Mouse (Mus musculus) Muller cell, postnatal 12 days (primary cell): ENCODE measurements around the gene Tmem53.
A peak's percentile ranks its signal among the peaks of the same experiment; 100 is the strongest.
"Not testable (repeated sequence)": the region's sequence is repeated elsewhere in the genome, so short reads cannot be mapped to it uniquely, and the experiment has no call there.

Experiments
- DNase-seq: peaks from one replicate; pipeline ENCODE4 v3.0.0-alpha.2; 2015; ENCODE audit errors: inconsistent ontology term

Tmem53 gene

DNA sequence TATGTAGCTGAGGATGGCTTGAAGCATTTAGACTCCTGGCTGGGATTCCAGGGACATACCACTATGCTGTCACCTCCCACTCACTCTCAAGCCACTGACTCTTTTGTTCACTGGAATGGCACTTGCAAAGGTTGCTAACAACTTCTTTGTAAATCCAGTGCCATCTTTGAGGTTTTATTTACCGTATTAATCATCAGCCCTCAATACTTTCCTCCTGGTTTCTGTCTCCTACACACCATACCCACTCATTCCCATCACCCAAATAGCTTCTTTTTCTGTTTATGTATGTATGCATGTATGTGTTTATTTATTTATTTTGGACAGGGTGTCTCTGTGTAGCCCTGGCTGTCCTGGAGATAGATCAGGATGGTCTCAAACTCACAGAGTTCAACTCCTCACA, 769 bp upstream of the Tmem53 start:
- peak; percentile 65 for DNase-seq

DNA sequence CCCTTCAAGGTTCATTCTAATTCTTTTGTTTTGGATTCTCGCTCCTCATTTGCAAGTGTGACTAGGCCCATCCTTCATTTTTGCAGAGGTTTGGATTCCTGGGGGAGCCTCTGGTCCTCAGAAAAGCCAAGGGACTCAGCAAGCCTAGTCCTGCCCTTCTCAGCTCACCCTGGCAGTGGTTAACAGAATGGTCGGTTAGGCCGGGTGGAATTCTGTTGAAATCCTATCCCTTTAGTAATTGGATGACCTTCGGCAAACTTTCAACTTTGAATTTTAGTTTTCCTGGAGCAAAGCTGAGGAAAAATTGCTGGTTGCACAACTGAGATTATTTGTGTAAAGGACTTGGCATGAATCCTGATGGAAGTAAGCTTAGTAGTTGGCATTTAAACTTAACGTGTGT, 600 bp downstream of the Tmem53 start:
- DNase-seq = no peak

DNA sequence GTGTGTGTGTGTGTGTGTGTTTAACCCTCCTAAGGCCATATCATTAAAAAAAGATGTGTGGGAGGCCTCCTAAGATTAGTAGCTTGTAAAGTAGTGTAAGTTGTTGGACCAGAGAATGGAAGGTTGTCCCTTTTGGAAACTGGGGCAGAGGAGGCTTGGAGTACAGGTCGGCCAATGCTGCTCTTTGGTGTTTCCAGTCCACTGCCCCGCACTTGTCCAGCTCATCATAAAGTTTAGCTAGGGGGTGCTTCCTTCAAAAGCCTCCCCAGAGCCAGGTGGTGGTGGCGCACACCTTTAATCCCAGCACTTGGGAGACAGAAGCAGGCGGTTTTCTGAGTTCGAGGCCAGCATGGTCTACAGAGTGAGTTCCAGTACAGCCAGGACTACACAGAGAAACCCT, 1.0 kb downstream of the Tmem53 start:
- DNase-seq = no peak

DNA sequence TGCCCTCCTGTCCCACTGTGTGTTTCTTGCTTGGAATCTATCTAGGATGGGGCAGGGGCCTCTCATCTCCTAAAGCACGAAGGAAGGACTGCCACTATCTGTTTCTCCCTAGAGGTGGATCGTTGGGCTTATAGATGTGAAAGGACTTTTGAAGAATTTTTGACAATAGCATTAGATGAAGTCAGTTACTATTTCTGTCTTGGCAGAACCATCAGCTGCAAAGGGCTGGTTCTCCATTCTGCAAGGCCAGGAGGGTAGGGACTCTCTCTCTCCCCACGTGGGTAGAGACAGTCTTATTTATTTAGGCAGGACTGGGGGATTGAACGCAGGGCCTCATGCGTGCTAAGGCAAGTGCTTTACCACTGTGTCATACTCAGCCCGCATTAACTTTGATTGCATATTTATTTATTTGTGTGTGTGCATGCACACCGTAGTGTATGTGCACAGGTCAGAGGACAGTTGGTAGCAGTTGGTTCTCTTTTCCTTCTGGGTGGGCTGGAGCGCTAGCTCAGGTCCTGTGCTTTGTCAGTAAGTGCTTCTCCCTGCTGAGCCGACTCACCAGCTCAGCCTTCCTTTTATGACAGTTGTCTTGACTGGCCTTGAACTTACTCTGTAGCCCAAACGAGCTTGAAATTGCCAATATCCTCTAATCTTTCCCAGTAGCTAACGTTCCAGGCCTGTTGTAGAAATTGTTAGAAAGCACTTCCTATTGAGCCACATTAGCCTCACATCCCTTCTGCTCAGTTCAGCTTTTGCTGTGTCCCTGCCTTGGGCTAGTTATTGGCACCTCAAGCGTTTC, 1.7 kb downstream of the Tmem53 start:
- DNase-seq = peak; percentile 70

DNA sequence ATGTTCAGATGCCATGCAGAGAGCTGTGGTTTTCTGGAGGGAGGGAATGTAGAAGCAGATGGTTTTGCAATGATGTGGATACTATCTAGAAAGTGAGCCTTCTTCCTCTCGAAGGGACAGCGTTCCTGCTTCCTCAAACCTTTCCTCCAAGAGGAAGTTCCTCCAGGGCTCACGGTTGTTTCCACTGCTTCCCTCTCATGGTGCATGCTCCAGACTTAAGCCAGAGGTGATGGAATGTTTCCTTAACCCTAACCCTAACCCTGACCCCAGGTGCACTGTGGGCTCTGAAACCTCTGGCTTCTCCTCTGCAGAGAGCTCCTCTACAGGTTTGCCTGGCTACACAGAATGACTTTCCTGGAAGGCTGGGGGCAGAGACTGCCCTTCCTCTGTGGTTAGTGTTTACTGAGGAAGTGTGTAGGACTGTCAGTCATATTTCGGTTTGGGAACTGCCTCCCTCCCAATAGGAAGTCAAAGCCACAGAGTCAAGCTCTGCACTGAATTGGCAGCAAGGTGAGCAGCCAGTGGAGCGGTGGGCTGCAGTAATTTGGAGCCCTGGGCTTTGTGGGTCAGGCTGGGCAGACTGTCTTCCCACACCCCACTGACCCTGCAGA, 2.4 kb downstream of the Tmem53 start:
- DNase-seq = no peak

DNA sequence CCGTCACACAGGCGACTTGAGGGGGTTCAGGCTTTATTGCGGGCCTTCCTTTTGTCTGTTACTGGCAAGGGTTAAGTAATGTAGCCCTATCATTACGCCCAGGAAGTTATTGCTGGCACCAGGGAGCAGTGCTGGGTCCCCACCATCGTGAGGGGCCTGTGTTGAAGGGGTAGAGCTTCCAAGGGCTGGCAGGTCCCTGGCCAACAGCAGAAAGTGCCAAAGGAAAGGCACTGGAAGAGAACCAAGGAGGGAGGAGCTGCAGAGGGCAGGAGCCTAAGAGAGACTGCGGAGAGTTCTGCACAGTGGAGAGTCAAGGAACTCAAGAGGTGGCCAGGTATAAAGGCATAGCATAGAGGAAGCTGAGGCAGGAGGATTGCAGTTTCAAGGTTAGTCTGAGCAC, 2.9 kb downstream of the Tmem53 start:
- DNase-seq = peak; percentile 43

DNA sequence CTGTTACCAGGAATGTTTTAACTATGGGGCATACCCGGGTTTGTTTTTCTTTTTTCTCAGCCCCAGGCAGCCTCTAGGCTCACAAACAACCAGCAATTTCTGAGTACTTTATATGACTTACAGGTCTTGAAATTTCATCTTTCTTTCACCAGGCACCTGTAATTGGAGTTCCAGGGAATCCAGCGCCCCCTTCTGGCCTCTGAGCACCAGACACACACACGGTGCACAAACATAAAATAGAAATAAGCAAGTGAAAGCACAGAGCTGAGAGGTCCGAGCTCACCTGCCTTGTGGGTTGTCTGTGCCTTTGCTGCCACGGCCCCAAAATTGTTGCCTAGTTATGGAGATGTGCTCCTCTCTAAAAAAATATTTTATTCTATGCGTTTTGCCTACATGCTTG, 8.2 kb downstream of the Tmem53 start:
- not testable (repeated sequence) for DNase-seq

DNA sequence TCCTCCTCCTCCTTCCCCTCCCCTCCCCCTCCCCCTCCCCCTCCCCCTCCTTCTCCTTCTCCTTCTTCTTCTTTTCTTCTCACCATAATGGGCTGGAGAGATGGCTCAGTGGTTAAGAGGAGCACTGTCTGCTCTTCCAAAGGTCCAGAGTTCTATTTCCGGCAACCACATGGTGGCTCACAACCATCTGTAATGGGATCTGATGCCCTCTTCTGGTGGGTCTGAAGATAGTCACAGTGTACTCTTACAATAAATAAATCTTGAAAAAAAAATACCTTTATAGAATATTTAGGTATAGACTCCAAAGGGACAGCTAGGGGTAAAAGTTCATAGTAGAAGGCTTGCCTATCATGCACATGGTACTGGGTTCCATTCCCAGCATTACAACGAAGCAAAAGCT, 9.5 kb downstream of the Tmem53 start:
- DNase-seq = no peak

DNA sequence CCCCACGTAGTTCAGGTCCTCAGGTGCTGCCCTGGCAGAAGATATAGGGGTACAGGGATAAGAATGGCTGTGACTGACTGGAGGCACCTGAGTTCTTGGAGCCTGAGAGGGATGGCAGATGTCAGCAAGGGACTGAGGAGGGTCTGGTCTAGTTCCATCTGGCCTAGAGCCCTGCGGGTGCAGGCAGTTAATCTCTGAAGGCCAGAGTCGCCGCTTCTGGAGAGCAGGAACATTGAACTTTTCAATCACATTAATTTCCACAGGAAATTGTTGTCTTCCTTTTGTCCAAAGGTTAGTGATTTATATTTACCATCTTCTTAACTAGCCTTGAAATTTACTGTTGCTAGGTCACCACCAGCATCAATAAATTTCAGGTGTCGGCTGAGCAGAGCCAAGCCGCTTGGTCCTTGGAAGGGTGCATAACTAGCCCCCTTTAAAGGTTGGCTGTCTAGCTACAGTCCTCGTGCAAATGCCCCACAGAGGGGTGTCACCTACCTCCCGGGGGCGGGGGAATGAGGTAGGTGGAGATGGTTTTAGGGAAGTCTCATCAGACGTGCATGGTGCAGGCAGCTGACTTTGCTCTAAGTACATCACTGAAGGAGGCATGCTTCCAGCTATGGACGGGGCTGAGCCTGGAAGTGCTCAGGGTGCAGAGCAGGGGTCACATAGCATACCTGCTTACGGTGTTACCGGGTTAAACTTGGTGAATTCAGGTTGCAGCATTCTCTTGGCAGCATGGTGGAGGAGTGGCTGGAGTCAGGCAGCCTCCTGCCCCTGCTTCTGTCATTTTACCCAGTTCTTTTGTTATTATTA, 10.6 kb downstream of the Tmem53 start:
- DNase-seq = no peak

DNA sequence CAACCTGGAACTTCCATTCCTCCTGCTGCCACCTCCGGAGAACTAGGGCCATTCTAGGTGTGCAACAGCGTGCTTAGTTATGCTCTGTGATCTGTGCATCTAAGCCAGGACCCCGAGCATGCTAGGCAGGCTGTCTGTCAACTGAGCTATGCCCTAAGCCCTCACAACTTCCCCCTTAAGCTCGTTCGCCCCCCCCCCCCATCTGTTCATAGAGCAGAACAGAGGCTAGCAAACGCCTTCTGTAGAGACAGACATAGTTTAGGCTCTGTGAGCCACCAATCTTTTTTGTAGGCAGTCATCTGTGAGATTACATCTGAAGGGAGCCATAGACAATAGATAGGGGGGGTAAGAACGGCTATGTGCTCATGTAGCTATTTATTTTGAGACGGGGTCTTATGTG, 11.2 kb downstream of the Tmem53 start:
- no peak for DNase-seq

DNA sequence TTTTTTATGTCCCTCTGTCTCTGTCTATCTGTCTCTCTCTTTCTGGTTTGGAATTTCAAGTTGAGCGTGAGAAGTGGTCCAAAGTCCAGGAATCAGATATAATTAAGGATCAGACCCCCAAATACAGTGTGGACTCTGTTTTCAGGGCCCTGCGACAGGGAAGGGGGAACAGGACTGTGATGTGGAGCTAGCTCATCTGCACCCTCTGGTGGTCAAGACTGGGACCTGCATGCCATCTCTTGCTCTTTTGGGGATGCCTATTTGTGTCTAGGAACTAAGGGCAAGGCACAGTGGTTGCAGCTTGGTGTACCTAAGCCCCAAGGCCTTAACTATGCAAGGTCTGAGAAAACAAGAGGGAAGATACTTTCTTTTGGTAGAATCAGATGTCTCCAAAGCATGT, 15.5 kb downstream of the Tmem53 start:
- DNase-seq = peak; percentile 74

DNA sequence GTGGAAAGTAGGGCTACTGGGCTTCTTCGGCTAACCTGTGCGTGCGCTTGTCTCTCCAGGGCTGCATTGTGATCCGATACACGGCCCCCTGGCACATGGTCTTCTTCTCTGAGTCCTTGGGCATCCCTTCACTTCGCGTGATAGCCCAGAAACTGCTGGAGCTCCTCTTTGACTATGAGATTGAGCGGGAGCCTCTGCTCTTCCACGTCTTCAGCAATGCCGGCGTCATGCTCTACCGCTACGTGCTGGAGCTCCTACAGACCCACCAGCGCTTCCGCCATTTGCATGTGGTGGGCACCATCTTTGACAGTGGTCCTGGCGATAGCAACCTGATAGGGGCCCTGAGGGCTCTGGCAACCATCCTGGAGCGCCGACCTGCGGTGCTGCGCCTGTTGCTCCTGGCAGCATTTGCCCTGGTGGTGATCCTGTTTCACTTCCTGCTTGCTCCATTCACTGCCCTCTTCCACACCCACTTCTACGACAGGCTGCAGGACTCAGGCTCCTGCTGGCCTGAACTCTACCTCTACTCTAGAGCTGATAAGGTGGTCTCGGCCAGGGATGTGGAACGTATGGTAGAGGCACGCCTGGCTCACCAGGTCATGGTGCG, 16.2 kb downstream of the Tmem53 start:
- DNase-seq = no peak

DNA sequence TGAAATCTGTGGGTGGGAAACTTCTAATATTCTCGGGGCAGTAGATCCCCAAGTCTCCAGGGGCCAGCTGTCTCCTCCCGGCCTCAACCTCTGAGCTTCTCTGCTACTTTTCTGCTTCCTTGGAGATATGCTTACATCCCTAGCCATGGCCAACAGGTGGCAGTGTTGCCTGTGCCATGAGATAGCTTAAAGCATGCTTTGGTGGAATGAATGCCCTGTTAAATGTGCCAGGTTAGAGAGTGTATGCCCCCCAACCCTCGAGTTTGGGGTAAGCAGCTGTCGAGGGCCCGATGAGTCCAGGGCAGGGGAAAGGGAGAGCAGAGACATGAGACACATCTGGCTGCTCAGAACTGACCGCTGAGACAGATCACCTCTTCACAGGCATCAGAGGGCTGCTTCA, 18.5 kb downstream of the Tmem53 start:
- peak; percentile 60 for DNase-seq

DNA sequence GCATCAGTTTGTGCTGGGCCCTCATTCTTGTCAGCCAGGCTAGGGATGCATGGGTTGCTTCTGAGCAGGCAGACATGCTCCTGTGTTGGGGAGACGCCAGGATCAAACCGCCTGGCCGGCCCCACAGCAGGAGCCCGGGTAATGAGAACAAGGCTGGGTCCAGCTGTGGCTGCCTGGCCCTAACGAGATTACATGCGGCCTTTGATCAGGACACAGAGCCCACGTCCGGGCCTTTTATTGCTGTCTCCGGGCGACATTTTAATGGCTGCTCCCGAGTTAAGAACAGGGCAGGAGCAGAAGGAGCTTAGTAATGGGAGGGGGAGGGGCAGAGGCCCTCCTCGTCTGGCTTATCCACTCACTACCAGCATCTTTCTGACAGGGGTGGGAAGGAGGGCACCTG, 20.7 kb downstream of the Tmem53 start:
- peak; percentile 75 for DNase-seq

DNA sequence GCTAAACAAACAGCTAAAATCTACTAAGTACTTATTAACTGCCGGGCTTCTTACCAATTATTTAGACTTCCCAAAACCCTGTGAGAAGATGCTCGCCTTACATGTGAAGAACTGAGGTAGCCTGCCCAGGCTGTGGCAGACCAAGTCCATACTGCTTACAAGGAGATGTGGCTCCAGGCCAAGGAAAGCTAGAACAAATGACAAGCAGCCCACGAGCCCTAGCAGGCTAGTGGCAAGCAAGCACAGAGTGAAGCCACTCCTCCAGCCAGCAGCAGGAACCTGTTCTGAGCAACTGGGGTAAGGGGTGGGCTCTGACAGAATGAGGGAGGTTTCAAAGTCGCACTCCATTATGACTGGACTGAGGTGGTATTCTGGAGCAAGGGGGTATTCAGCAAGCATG, 23.0 kb downstream of the Tmem53 start:
- DNase-seq = no peak

DNA sequence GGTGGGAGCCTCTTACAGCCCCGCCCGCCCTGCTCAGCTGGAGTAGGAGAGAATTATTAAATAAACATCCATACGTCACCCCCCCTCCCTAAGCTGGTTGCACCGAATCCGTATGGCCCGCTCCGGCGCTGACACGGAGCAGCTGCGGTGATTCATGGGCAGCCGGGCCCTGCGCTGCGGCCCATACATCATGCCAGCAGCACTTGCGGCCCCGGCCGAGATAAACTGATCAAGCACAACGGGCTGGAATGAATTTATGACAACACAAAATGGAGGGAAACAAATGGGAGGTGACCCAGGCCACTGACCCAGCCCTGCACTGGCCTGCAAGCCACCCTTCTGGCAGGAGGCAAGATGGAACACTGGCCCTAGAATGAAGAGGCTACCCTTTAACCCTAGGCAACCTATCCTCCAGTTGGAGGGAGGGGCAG, 24.5 kb downstream of the Tmem53 start:
- DNase-seq = no peak

DNA sequence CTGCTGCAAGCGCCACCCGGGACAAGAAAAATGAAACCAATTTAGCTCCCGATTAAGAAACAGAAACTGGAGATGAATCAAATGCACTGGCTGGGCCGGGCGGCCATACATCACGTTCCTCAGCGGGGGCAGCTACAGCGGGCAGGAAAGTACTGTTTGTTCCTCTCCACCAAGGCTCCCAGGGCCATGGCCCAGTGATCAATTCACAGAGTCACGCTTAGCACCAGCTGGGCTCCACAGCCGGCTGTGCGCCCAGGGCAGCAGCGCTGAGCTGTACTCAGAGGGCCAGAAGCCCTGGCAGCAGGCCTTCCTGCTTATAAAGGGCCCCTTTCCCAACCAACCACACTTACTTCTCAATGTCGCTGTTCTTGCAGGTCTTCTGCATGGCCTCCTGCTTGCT, 25.3 kb downstream of the Tmem53 start:
- no peak for DNase-seq

DNA sequence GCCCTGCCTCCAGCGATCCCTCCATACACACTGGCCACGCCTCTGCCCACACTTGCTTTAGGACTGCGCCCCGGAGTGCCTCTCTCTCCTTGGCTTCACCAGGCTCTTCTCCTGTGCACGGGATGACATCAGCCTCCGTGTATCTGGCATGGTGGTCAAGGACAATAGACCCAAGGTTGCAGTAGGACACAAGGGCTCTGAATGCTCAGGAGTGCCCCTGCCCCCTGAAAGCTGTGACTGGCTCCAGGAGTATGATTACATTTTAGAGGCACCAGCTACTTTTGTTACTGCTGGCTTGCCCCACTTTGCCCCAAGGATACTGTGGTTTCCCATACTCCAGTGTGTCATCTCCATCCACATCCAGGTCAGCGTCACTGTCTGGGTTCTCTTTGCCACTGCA, 25.9 kb downstream of the Tmem53 start:
- no peak for DNase-seq

DNA sequence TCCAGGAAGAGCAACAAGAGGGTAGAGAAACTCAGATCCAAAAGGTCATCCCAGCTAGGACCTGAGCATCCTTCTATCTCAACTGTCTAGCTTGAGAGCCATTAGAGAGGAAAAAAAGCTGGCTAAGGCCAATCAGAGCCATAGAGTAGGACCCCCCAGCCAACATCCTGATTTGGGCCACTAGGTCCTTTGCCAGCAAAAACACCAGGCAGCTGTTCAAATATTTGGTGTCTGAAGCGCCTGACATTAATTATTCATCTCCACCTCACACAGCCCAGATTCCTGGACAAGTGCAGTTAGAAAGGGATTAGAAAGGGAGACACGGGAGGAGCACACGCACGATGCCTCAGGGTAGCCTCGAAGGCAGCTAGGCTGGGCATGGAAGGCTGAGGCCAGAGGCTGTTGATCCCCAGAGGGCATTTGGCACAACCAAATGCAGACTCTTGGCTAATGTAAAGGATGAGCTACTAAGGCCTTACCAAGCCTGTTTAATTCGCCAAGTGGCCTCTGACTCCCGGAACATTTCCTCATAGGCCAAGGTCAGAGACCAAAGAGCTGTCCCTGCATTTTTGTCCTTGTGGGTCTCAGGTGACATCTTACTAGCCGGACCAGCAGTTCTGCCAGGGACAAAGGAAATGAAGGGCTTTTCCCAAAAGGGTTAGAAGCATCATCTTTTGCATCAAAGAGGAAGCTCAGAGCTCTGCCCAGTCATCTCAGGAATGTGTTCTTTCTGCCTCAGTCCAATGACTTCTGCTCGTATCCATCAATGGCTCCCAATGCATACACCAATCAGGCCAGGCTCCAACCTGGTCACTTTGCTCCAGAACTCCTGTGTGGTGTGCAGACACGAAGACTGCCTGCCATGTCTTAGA, 26.9 kb downstream of the Tmem53 start:
- DNase-seq = peak; percentile 60

DNA sequence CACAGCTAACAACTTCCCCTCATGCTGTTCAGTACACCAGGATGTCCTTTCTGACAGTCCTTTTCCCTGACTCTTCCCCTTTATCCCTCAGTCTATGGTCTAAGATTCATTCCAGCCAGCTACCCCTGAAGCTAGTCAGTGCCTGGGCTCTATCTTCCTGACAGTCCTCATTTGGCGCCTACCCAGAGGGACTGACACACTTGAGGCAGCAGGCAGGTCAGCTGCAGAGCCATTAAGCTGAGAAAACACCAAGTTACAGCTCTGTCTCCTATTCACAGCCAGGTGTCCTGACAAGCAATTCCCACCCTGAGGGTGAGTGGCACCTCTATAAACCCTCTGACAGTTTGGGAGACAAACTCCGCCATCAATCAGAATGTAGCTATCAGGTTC, 27.5 kb downstream of the Tmem53 start:
- DNase-seq = no peak

DNA sequence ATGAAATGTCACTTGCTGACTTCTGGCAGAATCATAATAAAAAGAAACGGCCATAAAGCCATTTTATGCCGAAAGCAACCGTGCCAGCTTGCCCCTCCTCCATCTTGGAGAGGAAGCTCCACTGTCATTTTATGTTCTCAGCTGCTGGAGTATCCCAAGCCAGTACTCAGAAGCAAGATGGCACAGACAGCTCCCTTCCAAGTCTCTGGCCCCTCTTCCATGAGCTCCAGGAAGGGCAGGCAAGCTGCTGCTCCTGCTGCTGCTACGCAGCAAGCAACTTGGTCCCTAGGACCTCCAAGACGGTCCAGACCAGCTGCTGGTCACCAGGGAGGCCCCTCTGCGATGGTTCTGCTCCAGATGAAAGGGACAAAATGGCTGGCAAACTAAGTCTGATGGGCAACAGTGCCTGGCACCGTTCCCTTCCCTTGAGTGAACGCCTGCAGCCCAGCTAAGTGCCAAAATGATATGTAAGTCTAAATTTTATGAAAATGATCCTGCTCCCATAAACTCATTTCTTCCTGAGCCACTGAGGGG, 28.7 kb downstream of the Tmem53 start:
- no peak for DNase-seq
